Mouse (Mus musculus) hindbrain, embryonic 13.5 days (tissue): ENCODE measurements around the gene Samm50. TPM values are rescaled to one million over a fixed set of nuclear protein-coding genes. Genes with fewer than 3 reads are reported as not detected.

Experiments
- ATAC-seq: fragments of 200-750 bp; cut with Nextera tagmentation; 2 replicates; pipeline ENCODE4 v1.8.0; 2017; ENCODE audit warnings: moderate TSS enrichment; ENCODE audit not compliant: low FRiP score
- H3K27ac ChIP-seq: fragments of 300-500 bp; sonication (generic); 2 replicates; pipeline ENCODE4 v1.5.1; 2015; ENCODE audit warnings: inconsistent platforms, mild to moderate bottlenecking, moderate library complexity
- H3K27me3 ChIP-seq: fragments of 300-500 bp; sonication (generic); 2 replicates; pipeline ENCODE4 v1.6.1; 2015; ENCODE audit warnings: mild to moderate bottlenecking, inconsistent platforms
- H3K36me3 ChIP-seq: fragments of 300-500 bp; sonication (generic); 2 replicates; pipeline ENCODE4 v1.6.1; 2015; ENCODE audit warnings: mild to moderate bottlenecking, inconsistent platforms
- H3K4me1 ChIP-seq: fragments of 300-500 bp; sonication (generic); replicated peaks from 2 replicates; pipeline ENCODE4 v1.6.1; 2015; ENCODE audit warnings: inconsistent platforms
- H3K4me2 ChIP-seq: fragments of 300-500 bp; sonication (generic); 2 replicates; pipeline ENCODE4 v1.6.1; 2015; ENCODE audit warnings: inconsistent platforms, mild to moderate bottlenecking, moderate library complexity
- H3K4me3 ChIP-seq: fragments of 300-500 bp; sonication (generic); 2 replicates; pipeline ENCODE4 v1.5.1; 2015; ENCODE audit warnings: mild to moderate bottlenecking, inconsistent platforms
- H3K9ac ChIP-seq: fragments of 300-500 bp; sonication (generic); 2 replicates; pipeline ENCODE4 v1.6.1; 2015; ENCODE audit warnings: mild to moderate bottlenecking, inconsistent platforms
- H3K9me3 ChIP-seq: fragments of 300-500 bp; sonication (generic); 2 replicates; pipeline ENCODE4 v1.6.1; 2016; ENCODE audit warnings: inconsistent platforms
- WGBS: fragments of 180-500 bp; shearing (Covaris S2); methylation state at CpG from one replicate; pipeline ENCODE4 v1.1.7; 2015; 5-methylcytosine and 5-hydroxymethylcytosine counted together
- polyA plus RNA-seq: library from polyadenylated mRNA; unstranded; fragments of >200 nt; fragmentation: Nextera tagmentation; extraction: Ambion mirVana; gene quantifications from 2 replicates; pipeline ENCODE4 v1.2.1, GENCODE M21; 2015

Gene Samm50
- polyA plus RNA-seq, 1 experiment from 2014 or later: 77.1 TPM

DNA sequence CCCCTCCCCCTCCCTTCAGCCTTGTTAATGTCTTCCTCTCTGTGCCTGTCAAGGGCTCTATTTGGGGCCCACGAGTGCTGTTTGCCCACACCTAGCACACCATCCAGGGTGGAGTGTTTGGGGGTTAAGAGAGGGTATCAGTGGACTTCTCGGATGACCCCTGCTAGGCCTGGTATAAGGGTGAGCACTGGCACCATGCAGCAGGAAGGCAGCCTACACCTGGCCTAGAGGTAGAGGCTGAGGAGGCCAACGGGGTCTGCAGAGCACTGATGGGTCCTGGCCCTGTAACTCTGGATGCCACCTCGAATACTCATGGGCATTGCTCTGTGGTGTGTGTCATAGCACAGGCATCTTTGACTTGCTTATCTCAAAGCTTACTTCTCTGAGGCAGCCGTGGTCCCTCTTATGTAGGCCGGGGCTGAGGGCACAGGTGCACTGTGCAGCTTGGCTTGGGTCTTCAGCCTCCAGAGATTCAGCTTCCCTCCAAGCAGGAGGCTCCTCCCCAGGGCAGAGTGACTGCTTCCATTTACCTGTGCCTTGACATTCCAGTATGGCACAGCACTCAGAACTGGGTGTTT, 21.2 kb downstream of the Samm50 start:
- Histone ChIP-seq H3K4me1 (peaks cover 52% of the 10 kb centered on the region), H3K4me3 (no peak overlapping the region), H3K36me3 (peaks cover 45% of the 10 kb centered on the region), H3K9me3 (no peaks in the 10 kb centered on the region), H3K27me3 (no peaks in the 10 kb centered on the region), H3K4me2 (no peak overlapping the region), H3K27ac (no peak overlapping the region), H3K9ac (peak overlapping the region; percentile 46; the same call in 1 of the 2 replicates)
- ATAC-seq: no peak
- WGBS: 88% methylated on average over 6 of the region's 6 CpGs

DNA sequence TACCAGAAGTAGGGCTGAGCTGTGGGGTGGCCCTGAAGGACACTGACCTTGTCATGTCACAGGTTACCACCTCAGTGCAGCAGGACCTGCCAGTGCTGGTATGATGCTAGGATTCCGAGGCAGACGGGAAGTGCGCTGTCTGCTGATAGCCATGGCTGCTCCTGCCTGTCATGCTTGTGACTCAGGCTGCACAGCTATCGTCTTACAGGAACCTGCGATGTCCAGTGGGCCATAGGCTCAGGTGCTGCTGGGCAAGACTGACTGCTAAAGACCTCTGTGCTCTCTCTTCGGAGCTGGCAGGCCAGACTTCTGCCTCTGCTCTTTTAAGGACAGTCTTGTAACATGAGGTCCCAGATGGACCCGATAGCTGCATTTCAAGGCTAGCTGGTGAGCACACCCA, 22.4 kb downstream of the Samm50 start:
- H3K4me3 ChIP-seq: no peak overlapping the region
- no peaks in the 10 kb centered on the region for H3K27me3 ChIP-seq
- peaks cover 35% of the 10 kb centered on the region for H3K36me3 ChIP-seq
- H3K9ac ChIP-seq: peak overlapping the region; percentile 46; the same call in 1 of the 2 replicates
- H3K27ac ChIP-seq: no peak overlapping the region
- H3K4me2 ChIP-seq: no peak overlapping the region
- peaks cover 64% of the 10 kb centered on the region for H3K4me1 ChIP-seq
- 74% methylated on average over 7 of the region's 7 CpGs for WGBS
- ATAC-seq: no peak
- H3K9me3 ChIP-seq: no peaks in the 10 kb centered on the region

DNA sequence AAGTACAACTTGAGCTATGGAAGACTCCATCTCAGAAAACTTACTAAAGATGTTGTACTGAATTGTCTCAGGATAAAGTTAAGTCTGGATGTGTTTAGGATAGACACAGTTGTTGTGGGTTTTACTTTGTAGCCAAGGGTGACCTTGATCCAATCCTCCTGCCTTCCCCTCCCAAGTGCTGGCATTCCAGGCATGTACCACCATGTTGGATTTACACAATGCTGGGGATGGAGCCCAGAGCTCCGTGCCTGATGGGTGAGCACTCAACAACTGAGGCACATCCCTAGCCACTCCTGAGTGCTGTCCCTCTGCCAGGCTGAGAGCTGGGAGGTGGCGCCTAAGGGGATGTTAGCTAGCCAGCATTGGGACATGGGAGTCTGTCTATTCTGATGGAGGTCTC, 23.2 kb downstream of the Samm50 start:
- WGBS: 80% methylated on average over 2 of the region's 2 CpGs
- peaks cover 27% of the 10 kb centered on the region for H3K36me3 ChIP-seq
- no peak overlapping the region for H3K4me3 ChIP-seq
- no peak for ATAC-seq
- no peak overlapping the region for H3K27ac ChIP-seq
- H3K9ac ChIP-seq: no peak overlapping the region
- H3K27me3 ChIP-seq: no peaks in the 10 kb centered on the region
- no peaks in the 10 kb centered on the region for H3K9me3 ChIP-seq
- peaks cover 66% of the 10 kb centered on the region for H3K4me1 ChIP-seq
- H3K4me2 ChIP-seq: no peak overlapping the region

DNA sequence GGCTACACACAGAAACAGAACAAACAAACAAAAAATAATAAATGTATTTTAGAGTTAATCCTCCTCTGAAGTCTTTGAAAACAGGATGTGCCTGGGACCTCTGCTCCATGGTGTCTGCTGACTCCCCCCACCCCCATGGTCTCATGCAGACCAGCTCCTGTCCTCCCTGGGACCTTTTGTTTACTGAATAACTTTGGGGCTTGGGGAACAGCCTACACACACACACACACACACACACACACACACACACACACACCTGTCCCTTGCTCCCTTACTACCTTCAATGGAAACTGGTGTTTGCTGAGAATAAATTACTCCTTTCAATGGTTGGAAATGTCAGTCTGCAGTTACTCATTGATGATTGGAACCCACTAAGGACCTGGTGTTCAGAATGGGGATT, 24.0 kb downstream of the Samm50 start:
- Histone ChIP-seq H3K4me3 (no peak overlapping the region), H3K36me3 (peaks cover 19% of the 10 kb centered on the region), H3K9me3 (no peaks in the 10 kb centered on the region), H3K4me2 (no peak overlapping the region), H3K27me3 (no peaks in the 10 kb centered on the region), H3K27ac (peak overlapping the region; percentile 10; the same call in 1 of the 2 replicates), H3K4me1 (peaks cover 66% of the 10 kb centered on the region), H3K9ac (no peak overlapping the region)
- ATAC-seq: no peak

DNA sequence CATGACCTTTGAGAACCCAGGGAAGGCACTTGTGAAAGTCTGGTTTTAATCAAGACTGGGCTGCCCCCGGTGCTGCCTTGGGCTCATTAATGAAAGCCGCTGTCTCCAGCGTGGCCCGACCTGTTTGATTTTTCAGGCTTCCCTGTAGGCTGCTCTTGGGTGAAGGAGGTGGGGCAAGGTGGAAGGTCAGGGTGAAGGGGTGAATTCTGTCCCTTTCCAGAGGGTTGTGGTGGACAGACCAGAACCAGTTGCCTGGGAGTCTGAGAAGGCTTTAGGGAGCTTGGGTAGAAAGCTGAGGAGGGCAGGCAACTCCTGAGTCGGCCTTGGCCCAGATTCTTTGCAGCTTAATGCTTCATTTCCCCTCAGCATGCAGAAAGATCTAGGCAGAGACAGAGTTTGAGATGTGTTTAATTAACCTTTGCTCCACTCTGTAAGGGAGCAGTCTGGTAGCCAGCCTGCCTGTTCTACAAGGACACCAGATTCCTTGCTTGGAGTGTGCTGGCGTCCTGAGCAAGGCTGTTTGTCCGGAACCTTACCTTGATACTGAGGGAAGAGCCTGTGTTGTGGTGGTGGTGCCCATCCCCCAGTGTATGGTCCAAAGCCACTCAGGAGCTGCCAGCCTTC, 24.5 kb downstream of the Samm50 start:
- ATAC-seq: no peak
- no peak overlapping the region for H3K4me2 ChIP-seq
- H3K27me3 ChIP-seq: no peaks in the 10 kb centered on the region
- H3K9ac ChIP-seq: no peak overlapping the region
- peaks cover 66% of the 10 kb centered on the region for H3K4me1 ChIP-seq
- peak overlapping the region; percentile 10 for H3K27ac ChIP-seq
- H3K36me3 ChIP-seq: peaks cover 14% of the 10 kb centered on the region
- no peaks in the 10 kb centered on the region for H3K9me3 ChIP-seq
- 33% methylated on average over 7 of the region's 7 CpGs for WGBS
- H3K4me3 ChIP-seq: no peak overlapping the region

DNA sequence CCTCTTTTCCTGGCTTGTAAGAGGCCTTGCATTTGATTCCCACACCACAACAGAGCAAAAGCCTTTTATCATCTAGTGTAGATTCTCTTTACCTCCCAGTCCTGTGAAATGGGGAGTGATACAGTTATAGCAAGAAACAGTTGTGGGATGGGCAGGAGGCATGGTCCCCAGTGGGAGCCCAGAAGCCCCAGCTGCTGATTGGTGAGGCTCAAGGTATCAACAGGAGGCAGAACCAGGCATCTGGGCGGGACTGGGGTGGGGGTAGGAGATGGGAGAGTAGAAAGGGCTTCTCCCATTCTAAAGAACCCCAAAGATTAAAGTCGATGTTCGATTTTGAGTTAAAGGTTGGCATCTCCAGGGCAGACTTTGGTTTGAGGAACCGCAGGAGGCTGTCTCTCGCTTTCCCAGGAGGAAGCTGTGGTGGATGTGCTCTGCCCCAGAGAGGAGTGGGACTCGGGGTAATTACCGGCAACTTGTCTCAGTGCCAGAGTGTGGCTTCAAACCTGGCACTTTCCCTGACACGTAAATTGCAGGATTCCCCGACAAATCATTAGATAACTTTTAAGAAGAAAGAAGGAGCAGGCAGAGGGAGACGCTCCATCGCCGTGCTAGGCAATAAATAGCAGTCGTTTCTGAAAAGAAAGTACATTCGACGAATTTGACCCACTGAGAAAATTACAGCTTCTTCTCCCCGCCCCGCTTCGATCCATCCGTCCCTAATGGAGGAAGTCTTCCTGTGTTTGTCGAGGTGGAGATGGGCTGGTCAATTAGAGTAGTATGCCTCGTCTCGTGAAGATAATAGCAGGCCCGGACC, 26.1 kb downstream of the Samm50 start:
- H3K27me3 ChIP-seq: no peaks in the 10 kb centered on the region
- no peak overlapping the region for H3K4me3 ChIP-seq
- H3K9ac ChIP-seq: peak overlapping the region; percentile 24; the same call in 1 of the 2 replicates
- H3K36me3 ChIP-seq: peaks cover 10% of the 10 kb centered on the region
- peak; percentile 41; the same call in 1 of the 2 replicates for ATAC-seq
- WGBS: 29% methylated on average over 23 of the region's 23 CpGs
- H3K27ac ChIP-seq: peak overlapping the region; percentile 72
- peaks cover 56% of the 10 kb centered on the region for H3K4me1 ChIP-seq
- H3K9me3 ChIP-seq: no peaks in the 10 kb centered on the region
- 0 out of 2 replicates have a peak overlapping the region, but pooled peaks have one; percentile 1 for H3K4me2 ChIP-seq

DNA sequence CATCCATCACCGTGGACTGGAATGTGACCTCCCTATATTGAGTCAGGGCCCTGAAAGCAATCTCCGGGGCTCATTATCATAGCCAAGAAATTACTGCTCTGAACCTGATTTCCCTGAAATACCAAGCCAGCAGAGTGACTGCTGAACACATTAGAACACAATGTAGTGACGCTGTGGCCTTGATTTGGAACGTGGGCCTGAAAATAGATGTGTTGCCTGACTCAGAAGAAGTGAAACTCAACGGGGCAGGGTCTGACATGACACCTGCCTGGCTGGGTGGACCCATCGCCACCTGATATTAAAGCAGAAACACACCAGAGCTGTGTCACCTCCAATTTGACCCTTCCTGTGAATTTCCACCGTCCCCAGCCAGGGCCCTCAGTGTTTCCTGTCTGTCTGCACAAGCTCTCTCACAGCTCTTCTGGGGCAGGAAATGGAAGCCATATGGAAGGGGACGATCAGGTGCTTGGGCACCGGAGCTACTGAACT, 26.8 kb downstream of the Samm50 start:
- 29% methylated on average over 9 of the region's 9 CpGs for WGBS
- Histone ChIP-seq H3K36me3 (peaks cover 10% of the 10 kb centered on the region), H3K27me3 (no peaks in the 10 kb centered on the region), H3K9me3 (no peaks in the 10 kb centered on the region), H3K4me3 (no peak overlapping the region), H3K9ac (0 out of 2 replicates have a peak overlapping the region, but pooled peaks have one; percentile 24), H3K4me2 (0 out of 2 replicates have a peak overlapping the region, but pooled peaks have one; percentile 1), H3K27ac (peak overlapping the region; percentile 72), H3K4me1 (peaks cover 56% of the 10 kb centered on the region)
- ATAC-seq: no peak

DNA sequence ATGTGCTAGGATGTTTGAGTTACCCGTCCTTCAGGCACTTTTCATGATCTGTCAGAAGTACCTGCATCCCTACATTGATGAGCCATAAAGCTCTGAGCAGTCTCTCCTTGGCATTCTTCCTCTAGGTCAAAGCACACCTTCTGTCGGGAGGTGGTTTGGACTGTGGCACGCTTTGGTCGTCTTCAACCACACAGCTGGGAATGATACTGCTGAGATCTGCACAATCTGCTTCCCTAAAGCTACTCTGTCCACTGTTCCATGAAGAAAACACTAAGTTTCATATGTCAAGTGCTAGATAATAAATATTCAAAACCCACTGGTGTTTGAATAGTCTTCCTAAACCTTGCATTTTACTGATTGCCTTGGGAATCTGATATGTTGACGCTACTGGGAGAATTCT, 29.5 kb downstream of the Samm50 start:
- Histone ChIP-seq H3K36me3 (no peaks in the 10 kb centered on the region), H3K4me2 (no peak overlapping the region), H3K27ac (no peak overlapping the region), H3K9ac (no peak overlapping the region), H3K4me1 (peaks cover 59% of the 10 kb centered on the region), H3K27me3 (no peaks in the 10 kb centered on the region), H3K4me3 (no peak overlapping the region), H3K9me3 (no peaks in the 10 kb centered on the region)
- 77% methylated on average over 5 of the region's 5 CpGs for WGBS
- ATAC-seq: no peak

DNA sequence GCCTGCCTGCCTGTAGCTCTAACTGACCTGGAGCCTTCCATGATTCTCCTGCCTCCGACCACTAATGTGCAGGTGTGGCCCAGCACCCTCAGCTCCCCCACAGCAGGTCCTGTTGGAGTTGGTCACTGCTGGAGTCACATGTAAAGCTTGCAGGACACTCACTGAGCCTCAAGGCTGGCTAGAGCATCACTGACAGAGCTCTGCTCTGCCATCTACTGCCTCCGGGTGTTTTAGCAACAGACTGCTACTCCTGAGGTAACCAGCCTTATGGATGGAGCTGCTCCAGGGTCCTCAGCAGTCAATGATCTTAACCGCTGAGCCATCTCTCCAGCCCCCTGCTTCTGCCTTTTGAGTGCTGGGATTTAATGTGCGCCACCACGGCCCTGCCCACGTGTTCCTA, 31.4 kb downstream of the Samm50 start:
- WGBS: 31% methylated on average over 6 of the region's 6 CpGs
- ATAC-seq: no peak

DNA sequence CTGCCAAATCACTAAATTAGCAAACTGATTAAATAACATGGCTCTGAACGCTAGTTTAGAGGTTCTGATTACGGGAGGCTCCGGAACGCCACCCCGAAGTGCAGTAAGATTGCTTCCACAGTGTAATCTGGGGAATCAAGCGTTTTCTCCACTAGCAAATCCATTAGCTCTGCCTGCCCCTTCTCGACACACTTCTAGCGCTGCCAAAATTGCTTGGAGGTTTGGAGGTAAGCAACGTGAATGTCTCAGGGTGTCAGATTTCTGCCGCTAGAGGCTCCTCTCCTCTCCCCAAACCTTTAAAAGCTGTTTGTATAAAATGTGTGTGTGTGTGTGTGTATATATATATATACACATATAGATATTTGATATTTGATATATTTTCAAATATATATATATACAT, 32.7 kb downstream of the Samm50 start:
- no peaks in the 10 kb centered on the region for H3K9me3 ChIP-seq
- H3K4me3 ChIP-seq: no peak overlapping the region
- 52% methylated on average over 10 of the region's 10 CpGs for WGBS
- ATAC-seq: no peak
- no peak overlapping the region for H3K4me2 ChIP-seq
- no peaks in the 10 kb centered on the region for H3K36me3 ChIP-seq
- peak overlapping the region; percentile 75 for H3K27ac ChIP-seq
- no peaks in the 10 kb centered on the region; the same call in 1 of the 2 replicates for H3K27me3 ChIP-seq
- peaks cover 54% of the 10 kb centered on the region for H3K4me1 ChIP-seq
- no peak overlapping the region for H3K9ac ChIP-seq

More for the DNA sequence above, 31.4 kb downstream of the Samm50 start:
- Histone ChIP-seq H3K4me2 (no peak overlapping the region), H3K36me3 (no peaks in the 10 kb centered on the region), H3K9me3 (no peaks in the 10 kb centered on the region), H3K4me3 (no peak overlapping the region), H3K4me1 (peaks cover 61% of the 10 kb centered on the region), H3K27ac (peak overlapping the region; percentile 75), H3K9ac (no peak overlapping the region), H3K27me3 (no peaks in the 10 kb centered on the region)

DNA sequence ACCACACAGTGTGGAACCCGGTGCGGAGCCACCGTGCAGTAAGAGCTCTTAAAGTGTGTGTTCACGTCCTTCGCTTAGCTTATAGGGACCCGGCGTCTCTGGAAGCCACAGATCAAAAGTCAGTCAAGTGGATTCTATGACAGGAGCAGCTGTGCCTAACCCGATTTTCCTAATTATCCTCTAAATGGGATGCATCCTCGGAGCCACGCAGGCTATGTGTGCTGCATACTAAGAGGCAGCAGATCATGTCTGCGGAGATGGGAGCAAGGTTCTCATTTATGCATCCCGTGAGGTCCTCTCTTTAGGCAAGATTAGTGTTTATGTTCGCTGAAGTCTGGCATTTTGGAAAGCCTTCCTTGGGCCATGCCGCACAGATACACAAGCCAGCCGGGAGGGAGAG, 34.9 kb downstream of the Samm50 start:
- H3K4me3 ChIP-seq: no peak overlapping the region
- peak overlapping the region; percentile 77 for H3K27ac ChIP-seq
- H3K4me2 ChIP-seq: peak overlapping the region; percentile 20; the same call in 1 of the 2 replicates
- 0 out of 2 replicates have a peak overlapping the region, but pooled peaks have one; percentile 19 for H3K9ac ChIP-seq
- 29% methylated on average over 15 of the region's 15 CpGs for WGBS
- no peaks in the 10 kb centered on the region for H3K36me3 ChIP-seq
- H3K9me3 ChIP-seq: no peaks in the 10 kb centered on the region
- no peaks in the 10 kb centered on the region; the same call in 1 of the 2 replicates for H3K27me3 ChIP-seq
- H3K4me1 ChIP-seq: peaks cover 74% of the 10 kb centered on the region
- ATAC-seq: peak; percentile 56; the same call in 1 of the 2 replicates

DNA sequence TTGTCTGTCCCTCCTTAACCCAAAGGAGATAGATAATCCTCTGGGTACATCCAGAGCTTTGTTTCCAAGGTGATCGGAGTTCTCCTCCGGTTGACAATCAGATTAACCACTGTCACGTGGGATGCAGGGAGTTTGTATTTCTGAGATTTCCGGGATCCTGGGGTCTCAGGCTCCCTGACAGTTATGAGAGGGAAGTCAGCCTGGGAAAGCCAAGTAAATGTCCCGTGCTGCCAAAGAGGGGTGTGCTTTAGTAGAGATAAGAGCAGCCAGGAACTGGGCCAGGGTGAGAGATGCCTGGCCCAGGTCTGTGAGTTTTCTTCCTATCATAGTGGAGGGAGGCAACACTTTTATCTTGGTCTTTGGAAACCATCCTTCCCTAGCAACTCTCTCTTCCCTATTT, 38.6 kb downstream of the Samm50 start:
- Histone ChIP-seq H3K4me3 (peak overlapping the region; percentile 45; the same call in 1 of the 2 replicates), H3K36me3 (no peaks in the 10 kb centered on the region), H3K4me1 (peaks cover 71% of the 10 kb centered on the region), H3K27me3 (peaks cover 3% of the 10 kb centered on the region; the same call in 1 of the 2 replicates), H3K9me3 (no peaks in the 10 kb centered on the region), H3K4me2 (peak overlapping the region; percentile 84), H3K27ac (peak overlapping the region; percentile 74), H3K9ac (peak overlapping the region; percentile 75; the same call in 1 of the 2 replicates)
- 18% methylated on average over 5 of the region's 5 CpGs for WGBS
- ATAC-seq: no peak
